Mouse (Mus musculus): ENCODE measurements at regions not wholly inside any gene's neighbourhood (a gene's known extent, or its start where the extent isn't known, plus 50 kb on each side); places are given as distances from the start of the nearest gene placed in this dataset.

- no peaks in the 10 kb centered on the region for H3K27me3 ChIP-seq (replicated peaks; ENCODE audit: control insufficient read depth, insufficient read depth, low read length)
- no peaks in the 10 kb centered on the region for H3K9me3 ChIP-seq (ENCODE audit: control insufficient read depth, low read length)
- DNase-seq (ENCODE audit: low spot score) (no peak), ATAC-seq (replicated peaks; ENCODE audit: low FRiP score) (no peak)
- H3K27ac ChIP-seq (ENCODE audit: low read depth, low read length), result no peak overlapping the region
- H3K9ac ChIP-seq (ENCODE audit: low read depth, low read length), result no peak overlapping the region
- no peaks in the 10 kb centered on the region for H3K36me3 ChIP-seq (ENCODE audit: control insufficient read depth, insufficient read depth, low read length)
- H3K4me2 ChIP-seq, result no peak overlapping the region
- WGBS, result 82% methylated on average over 2 of the region's 2 CpGs
- no peak overlapping the region for H3K4me3 ChIP-seq (ENCODE audit: low read depth, low read length)
- H3K4me1 ChIP-seq (replicated peaks; ENCODE audit: control insufficient read depth, insufficient read depth, low read length), result no peaks in the 10 kb centered on the region
Observed at GRCm38 (mm10) chr14:86463388-86463787, 677.6 kb downstream of the Diaph3 start.

DNA sequence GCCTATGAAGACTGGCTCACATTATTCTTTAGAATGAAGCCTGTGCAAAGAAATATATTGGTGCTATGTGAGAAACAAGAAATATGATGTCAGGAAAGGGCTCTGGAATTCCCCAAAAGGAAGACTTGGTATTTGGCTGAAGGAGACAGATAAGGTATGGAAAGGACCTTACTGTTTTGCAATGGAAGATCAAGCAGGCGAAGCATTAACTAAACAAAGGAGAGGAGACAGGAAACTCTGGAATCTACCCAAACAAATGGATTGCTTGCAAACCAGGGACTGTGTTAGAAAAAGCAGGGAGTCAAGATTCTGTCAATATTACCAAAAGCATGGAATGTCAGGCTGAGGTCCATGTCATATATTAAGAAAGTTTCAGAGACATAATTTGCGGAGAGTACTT, 687.9 kb downstream of the Diaph3 start:
- H3K4me2 ChIP-seq, result no peak overlapping the region
- no peak for DNase-seq (ENCODE audit: low spot score)
- no peak overlapping the region for H3K9ac ChIP-seq (ENCODE audit: low read depth, low read length)
- 64% methylated on average over 2 of the region's 2 CpGs for WGBS
- ATAC-seq (replicated peaks; ENCODE audit: low FRiP score), result no peak
- H3K27ac ChIP-seq (ENCODE audit: low read depth, low read length), result no peak overlapping the region
- H3K36me3 ChIP-seq (ENCODE audit: control insufficient read depth, insufficient read depth, low read length), result no peaks in the 10 kb centered on the region
- H3K27me3 ChIP-seq (replicated peaks; ENCODE audit: control insufficient read depth, insufficient read depth, low read length), result no peaks in the 10 kb centered on the region
- no peaks in the 10 kb centered on the region for H3K9me3 ChIP-seq (ENCODE audit: control insufficient read depth, low read length)
- no peaks in the 10 kb centered on the region for H3K4me1 ChIP-seq (replicated peaks; ENCODE audit: control insufficient read depth, insufficient read depth, low read length)
- H3K4me3 ChIP-seq (ENCODE audit: low read depth, low read length), result no peak overlapping the region

- Histone ChIP-seq H3K27me3 (replicated peaks; ENCODE audit: control insufficient read depth, insufficient read depth, low read length) (no peaks in the 10 kb centered on the region), H3K9me3 (ENCODE audit: control insufficient read depth, low read length) (no peaks in the 10 kb centered on the region), H3K27ac (ENCODE audit: low read depth, low read length) (no peak overlapping the region), H3K36me3 (ENCODE audit: control insufficient read depth, insufficient read depth, low read length) (no peaks in the 10 kb centered on the region), H3K9ac (ENCODE audit: low read depth, low read length) (no peak overlapping the region), H3K4me1 (replicated peaks; ENCODE audit: control insufficient read depth, insufficient read depth, low read length) (no peaks in the 10 kb centered on the region), H3K4me3 (ENCODE audit: low read depth, low read length) (no peak overlapping the region), H3K4me2 (no peak overlapping the region)
- 70% methylated on average over 1 of the region's 1 CpGs for WGBS
- DNase-seq (ENCODE audit: low spot score) (no peak), ATAC-seq (replicated peaks; ENCODE audit: low FRiP score) (peak; percentile 39; the same call in 1 of the 2 replicates)
Observed at GRCm38 (mm10) chr14:86450616-86451015, 690.4 kb downstream of the Diaph3 start.

DNA sequence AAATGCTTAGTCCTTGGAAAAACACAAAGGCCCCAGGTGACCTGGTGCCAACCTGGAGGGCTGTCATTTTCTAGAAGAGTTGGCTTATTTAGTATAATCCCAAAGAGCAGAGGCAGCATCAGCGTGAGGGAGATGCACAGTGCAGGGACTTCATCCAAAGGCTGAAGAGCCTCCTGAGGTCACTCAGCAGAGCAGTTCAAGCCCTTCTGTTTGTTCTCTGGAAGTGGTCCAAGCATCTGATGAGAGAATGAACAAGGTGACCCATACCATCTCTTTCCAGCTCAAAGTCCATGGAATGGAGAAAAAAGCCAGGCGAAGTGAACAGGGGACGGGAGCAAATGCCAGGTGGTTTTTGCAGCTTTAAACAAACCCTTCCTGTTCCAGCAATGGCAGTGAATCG, 695.9 kb downstream of the Diaph3 start:
- Histone ChIP-seq H3K4me1 (replicated peaks; ENCODE audit: control insufficient read depth, insufficient read depth, low read length) (no peaks in the 10 kb centered on the region), H3K27me3 (replicated peaks; ENCODE audit: control insufficient read depth, insufficient read depth, low read length) (no peaks in the 10 kb centered on the region), H3K4me2 (no peak overlapping the region), H3K36me3 (ENCODE audit: control insufficient read depth, insufficient read depth, low read length) (no peaks in the 10 kb centered on the region), H3K9ac (ENCODE audit: low read depth, low read length) (no peak overlapping the region), H3K27ac (ENCODE audit: low read depth, low read length) (no peak overlapping the region), H3K4me3 (ENCODE audit: low read depth, low read length) (no peak overlapping the region), H3K9me3 (ENCODE audit: control insufficient read depth, low read length) (no peaks in the 10 kb centered on the region)
- ATAC-seq (replicated peaks; ENCODE audit: low FRiP score) (no peak), DNase-seq (ENCODE audit: low spot score) (no peak)
- WGBS, result 78% methylated on average over 4 of the region's 4 CpGs

DNA sequence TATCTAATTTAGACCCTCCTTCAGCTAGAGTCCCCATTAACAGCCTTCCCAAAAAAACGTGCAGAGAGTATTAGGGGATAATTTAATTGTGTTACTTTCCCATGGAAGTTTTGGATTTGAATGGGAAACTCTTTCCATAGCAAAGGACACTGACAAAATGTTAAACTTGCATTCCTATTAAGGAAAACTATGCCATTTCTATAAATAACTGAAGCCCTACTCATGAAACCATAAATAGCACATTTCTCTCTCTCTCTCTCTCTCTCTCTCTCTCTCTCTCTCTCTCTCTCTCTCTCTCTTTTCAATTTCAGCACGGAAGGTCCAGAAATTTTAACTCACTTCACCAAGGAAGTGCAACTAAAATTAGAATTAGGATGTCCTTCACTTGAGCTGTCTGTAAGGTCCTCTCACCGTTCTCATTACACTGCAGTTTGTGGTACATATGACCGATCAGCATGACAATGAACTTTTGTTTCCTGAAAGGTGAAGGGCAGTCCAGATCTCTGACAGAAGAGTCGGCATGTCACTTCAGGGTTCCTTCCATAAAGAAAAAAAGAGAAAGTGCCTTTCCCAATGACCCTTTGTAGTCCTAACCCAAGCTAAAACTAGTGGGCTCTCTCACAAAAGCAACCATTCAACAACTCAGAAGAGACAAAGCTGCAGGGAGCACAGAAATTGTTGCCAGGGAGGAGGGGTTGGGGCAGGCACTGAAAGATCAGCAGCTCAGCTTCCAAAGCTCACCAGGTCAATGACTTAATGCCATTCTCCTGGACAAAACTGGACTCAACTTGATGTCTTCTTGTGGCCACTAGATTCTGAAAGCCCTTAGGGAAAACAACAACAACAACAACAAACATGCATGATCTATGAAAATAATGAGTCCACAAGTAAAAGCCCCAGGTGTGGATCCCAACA, 696.9 kb downstream of the Diaph3 start:
- Histone ChIP-seq H3K27ac (ENCODE audit: low read depth, low read length) (no peak overlapping the region), H3K9ac (ENCODE audit: low read depth, low read length) (no peak overlapping the region)

DNA sequence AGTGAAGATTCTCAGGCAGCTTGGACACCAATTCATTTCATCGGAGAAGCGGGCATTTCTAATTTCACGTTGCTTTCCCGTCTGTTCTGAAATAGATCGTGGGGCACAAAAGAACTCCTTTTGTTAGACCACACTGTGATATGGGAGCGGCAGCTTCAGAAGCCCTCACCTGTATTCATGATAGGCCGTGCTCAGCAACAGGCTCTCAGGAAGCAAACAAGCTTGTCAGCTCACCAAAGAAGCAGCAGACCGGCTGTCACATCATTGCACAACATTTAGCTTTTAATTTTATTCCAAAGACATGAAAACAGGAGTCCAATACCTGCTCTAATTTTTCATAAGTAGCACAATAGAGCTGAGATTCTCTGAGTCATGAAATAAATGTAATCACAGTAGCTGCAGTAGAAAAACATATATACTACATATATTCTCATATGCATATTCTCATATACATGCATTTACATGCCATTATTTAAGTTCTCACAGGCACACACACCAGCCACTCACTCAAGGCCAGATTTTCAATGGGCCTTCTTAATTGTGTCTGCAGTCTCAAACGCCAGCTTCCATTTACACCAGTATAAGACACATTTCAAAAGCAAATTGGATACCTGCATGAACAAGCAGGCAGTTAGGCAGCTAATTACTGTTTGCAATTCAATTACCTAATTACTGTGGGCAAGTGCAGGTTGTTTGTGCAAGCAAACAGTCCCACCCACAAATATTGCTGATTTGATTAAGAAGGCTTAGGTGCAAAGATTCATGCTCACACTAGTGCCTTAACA, 698.9 kb downstream of the Diaph3 start:
- WGBS, result 84% methylated on average over 9 of the region's 9 CpGs
- ATAC-seq (replicated peaks; ENCODE audit: low FRiP score) (no peak), DNase-seq (ENCODE audit: low spot score) (no peak)
- no peaks in the 10 kb centered on the region for H3K36me3 ChIP-seq (ENCODE audit: control insufficient read depth, insufficient read depth, low read length)
- H3K27me3 ChIP-seq (replicated peaks; ENCODE audit: control insufficient read depth, insufficient read depth, low read length), result no peaks in the 10 kb centered on the region
- no peaks in the 10 kb centered on the region for H3K9me3 ChIP-seq (ENCODE audit: control insufficient read depth, low read length)
- H3K4me1 ChIP-seq (replicated peaks; ENCODE audit: control insufficient read depth, insufficient read depth, low read length), result no peaks in the 10 kb centered on the region
- H3K9ac ChIP-seq (ENCODE audit: low read depth, low read length), result no peak overlapping the region
- H3K4me3 ChIP-seq (ENCODE audit: low read depth, low read length), result no peak overlapping the region
- H3K4me2 ChIP-seq, result no peak overlapping the region
- H3K27ac ChIP-seq (ENCODE audit: low read depth, low read length), result no peak overlapping the region

More for the DNA sequence above, 696.9 kb downstream of the Diaph3 start:
- H3K4me2 ChIP-seq, result no peak overlapping the region
- 62% methylated on average over 5 of the region's 5 CpGs for WGBS
- no peaks in the 10 kb centered on the region for H3K27me3 ChIP-seq (replicated peaks; ENCODE audit: control insufficient read depth, insufficient read depth, low read length)
- H3K36me3 ChIP-seq (ENCODE audit: control insufficient read depth, insufficient read depth, low read length), result no peaks in the 10 kb centered on the region
- ATAC-seq (replicated peaks; ENCODE audit: low FRiP score) (no peak), DNase-seq (ENCODE audit: low spot score) (no peak)
- H3K9me3 ChIP-seq (ENCODE audit: control insufficient read depth, low read length), result no peaks in the 10 kb centered on the region
- no peak overlapping the region for H3K4me3 ChIP-seq (ENCODE audit: low read depth, low read length)
- H3K4me1 ChIP-seq (replicated peaks; ENCODE audit: control insufficient read depth, insufficient read depth, low read length), result no peaks in the 10 kb centered on the region

DNA sequence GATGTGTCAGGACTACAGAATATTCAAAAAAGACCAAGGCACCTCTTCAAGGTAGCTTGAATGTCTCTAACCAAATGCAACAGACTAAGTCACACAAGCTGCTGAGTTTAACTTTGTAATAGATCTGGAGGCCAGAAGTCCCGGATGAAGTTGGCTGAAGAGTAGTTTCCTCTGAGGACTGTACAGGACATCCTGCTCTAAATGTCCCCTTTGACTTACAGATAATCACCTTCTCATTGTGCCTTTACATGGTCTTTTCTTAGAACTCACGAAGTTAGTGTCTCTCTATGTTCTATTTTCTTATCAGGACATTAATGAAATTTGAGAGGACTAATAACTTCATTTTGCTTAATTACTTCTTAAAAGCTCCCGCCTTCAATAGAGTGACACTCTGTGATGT, 703.7 kb downstream of the Diaph3 start:
- ATAC-seq (replicated peaks; ENCODE audit: low FRiP score) (no peak), DNase-seq (ENCODE audit: low spot score) (no peak)
- no peaks in the 10 kb centered on the region for H3K36me3 ChIP-seq (ENCODE audit: control insufficient read depth, insufficient read depth, low read length)
- H3K27me3 ChIP-seq (replicated peaks; ENCODE audit: control insufficient read depth, insufficient read depth, low read length), result no peaks in the 10 kb centered on the region
- no peak overlapping the region for H3K4me2 ChIP-seq
- no peak overlapping the region for H3K4me3 ChIP-seq (ENCODE audit: low read depth, low read length)
- H3K9me3 ChIP-seq (ENCODE audit: control insufficient read depth, low read length), result no peaks in the 10 kb centered on the region
- no peak overlapping the region for H3K27ac ChIP-seq (ENCODE audit: low read depth, low read length)
- no peaks in the 10 kb centered on the region for H3K4me1 ChIP-seq (replicated peaks; ENCODE audit: control insufficient read depth, insufficient read depth, low read length)
- no peak overlapping the region for H3K9ac ChIP-seq (ENCODE audit: low read depth, low read length)
- WGBS, result 69% methylated on average over 3 of the region's 3 CpGs

- ATAC-seq (replicated peaks; ENCODE audit: low FRiP score), result no peak
- H3K36me3 ChIP-seq (ENCODE audit: control insufficient read depth, insufficient read depth, low read length), result no peaks in the 10 kb centered on the region
- H3K4me3 ChIP-seq (ENCODE audit: low read depth, low read length), result no peak overlapping the region
- no peaks in the 10 kb centered on the region for H3K27me3 ChIP-seq (replicated peaks; ENCODE audit: control insufficient read depth, insufficient read depth, low read length)
- H3K4me2 ChIP-seq, result no peak overlapping the region
- WGBS, result 78% methylated on average over 2 of the region's 2 CpGs
- H3K9ac ChIP-seq (ENCODE audit: low read depth, low read length), result no peak overlapping the region
- no peaks in the 10 kb centered on the region for H3K4me1 ChIP-seq (replicated peaks; ENCODE audit: control insufficient read depth, insufficient read depth, low read length)
- no peak for DNase-seq (ENCODE audit: low spot score)
- no peak overlapping the region for H3K27ac ChIP-seq (ENCODE audit: low read depth, low read length)
- no peaks in the 10 kb centered on the region for H3K9me3 ChIP-seq (ENCODE audit: control insufficient read depth, low read length)
Observed at GRCm38 (mm10) chr14:86435345-86435744, 705.7 kb downstream of the Diaph3 start.

All from liver, embryonic 11.5 days (tissue).